Mouse (Mus musculus): Measurements from ENCODE around the gene Colgalt2.
"Not testable (repeated sequence)": the region's sequence is repeated elsewhere in the genome, so short reads cannot be mapped to it uniquely, and the experiment has no call there.

The Colgalt2 gene

DNA sequence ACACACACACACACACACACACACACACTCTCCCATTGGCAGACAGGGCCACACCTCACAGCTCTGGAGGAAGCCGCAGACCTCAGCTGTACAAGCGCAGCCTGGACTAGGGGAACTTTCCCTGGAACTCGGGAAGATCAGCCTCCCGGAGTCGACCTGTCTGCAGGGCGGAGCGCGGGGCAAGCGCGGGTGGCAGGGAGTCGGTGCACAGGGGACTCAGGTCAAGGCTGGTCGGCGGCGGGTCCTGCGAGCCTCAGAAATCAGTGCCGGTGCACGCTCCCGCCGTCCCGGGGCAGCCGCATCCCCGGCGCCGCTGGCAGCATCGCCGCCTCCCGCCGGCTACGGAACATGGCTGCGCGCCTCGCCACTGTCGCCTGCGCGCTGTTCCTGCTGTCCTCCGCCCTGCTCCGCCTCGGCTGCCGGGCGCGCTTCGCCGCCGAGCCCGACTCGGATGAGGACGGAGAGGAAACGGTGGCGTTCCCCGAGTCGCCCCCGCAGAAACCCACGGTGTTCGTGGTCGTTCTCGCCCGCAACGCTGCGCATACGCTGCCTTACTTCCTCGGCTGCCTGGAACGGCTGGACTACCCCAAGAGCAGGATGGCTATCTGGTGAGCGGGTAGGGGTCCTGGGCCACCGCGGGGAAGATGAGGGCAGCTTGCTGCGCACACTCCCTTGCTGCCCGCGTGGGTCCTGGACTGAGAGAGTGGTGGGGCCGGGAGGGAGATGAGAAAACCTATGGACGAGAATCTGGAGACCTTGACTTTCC lies at the start of gene Colgalt2:
TSS of gene Colgalt2 (plus strand) at position 41 of the 766 bp plus-strand sequence.
- DNase-seq = peak; percentile 24

GRCm38 (mm10) chr1:152356721-152357120 lies 42.9 kb upstream of the Colgalt2 start:
- no peak for DNase-seq

DNA sequence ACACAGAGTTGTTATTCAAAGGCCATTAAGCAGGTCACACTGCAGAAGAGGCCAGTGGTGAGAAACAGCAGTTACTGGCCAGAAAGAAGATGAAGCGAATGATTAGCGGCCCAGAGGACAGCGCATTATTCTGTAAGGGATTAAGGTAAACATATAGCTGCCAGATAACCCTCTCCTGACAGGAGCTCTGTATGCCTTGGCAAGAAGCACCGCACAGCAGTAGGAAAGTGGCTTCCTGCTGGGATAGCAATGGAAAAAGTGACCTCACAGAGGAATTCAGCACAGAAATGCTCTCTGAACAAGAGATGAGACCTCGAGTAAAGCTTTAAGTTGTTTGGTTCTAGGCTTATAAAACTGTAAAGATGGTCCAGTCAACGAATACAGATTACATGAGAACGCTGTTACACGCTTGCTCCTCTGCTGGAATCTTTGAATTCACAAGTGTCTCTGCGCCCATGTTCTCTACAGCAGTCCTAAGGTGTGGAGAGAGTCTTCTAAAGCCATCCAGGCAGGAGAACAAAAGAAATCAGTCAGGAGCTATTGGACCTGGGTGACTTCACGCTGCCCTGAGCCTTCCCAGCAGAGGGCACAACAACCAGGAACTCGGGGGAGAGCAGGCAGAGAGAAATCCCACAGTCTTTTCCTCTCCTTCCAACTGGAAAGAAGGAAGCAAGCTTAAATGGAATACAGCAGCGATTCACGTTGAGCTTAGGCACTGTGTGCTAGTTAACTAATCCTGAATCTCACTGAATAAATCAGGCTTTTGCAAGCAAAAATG lies 31.1 kb upstream of the Colgalt2 start:
- DNase-seq = no peak

- DNase-seq = peak; percentile 62
Measured at GRCm38 (mm10) chr1:152369139-152369538, 30.5 kb upstream of the Colgalt2 start.

DNA sequence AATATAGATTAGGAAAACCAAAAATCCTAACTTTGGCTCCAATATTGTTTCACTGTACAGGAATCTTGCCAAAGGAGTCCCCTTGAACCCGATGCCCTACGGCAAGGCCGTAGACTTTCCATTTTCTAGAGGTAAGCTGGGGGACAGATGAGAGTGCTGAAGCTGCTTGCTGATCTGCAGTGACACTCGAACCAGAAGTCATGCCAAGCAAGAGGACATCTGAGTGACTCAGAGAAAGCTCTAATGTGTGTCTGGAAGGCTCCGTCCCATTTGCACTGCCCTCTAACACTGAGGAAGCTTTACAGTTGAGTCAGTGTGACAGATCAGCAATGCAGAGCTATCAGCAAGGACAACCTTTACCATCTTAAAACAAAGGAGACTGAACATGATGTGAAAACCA lies 21.3 kb upstream of the Colgalt2 start:
- DNase-seq = no peak

GRCm38 (mm10) chr1:152384589-152384988 lies 15.0 kb upstream of the Colgalt2 start:
- DNase-seq = no peak

DNA sequence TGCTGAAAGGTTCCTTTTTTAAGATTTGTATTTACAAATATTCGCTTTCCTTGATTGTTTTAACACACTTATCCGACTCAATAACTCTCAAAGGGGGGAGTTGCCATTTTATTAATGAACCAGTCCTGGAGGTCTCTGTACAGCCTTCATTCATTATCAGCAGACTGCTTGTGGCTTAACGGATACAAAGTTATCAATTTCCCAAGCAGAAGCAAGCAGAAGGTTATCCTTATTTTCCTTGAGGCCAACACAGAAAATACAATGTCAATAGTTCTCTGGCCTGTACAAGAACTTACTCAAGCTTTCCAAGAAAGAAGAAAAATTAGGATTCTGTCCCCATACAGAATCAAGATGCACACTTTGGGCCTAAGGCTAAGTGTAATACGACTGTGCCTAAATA lies 13.9 kb upstream of the Colgalt2 start:
- not testable (repeated sequence) for DNase-seq

DNA sequence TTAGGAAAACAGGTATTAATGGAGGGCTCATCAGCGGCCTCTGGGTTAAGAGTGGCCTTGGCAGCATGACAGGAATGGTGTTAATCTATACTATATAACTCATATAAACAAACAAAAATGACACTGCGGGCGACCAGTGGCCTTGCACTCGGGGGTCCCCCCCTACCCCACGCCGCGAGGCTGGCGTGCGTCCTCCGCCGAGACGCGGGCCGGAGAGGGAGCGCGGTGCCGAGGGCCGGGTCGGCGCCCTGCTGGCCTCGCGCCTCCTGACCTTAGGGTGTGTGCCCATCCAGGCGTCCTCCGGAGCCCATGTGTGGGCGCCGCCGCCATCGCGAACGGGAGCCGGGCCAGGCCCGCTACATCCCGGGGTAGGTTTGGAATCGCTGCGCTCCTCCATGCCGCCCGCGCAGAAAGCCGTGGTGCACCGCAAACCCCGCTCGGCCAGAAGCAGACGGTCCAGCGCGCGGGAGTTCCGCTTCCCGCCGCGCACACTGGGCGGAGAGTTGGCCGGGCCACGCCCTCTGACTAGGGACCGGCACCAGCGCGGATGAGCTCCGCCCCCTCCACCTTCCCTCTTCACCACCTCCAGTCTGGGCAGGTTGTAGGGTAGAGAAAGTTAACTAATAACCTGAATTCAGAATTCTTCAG lies 13.3 kb upstream of the Colgalt2 start, which contains the start of gene Tsen15:
TSS of gene Tsen15 (minus strand) at position 501 of the 648 bp plus-strand sequence.
- DNase-seq = peak; percentile 85

DNA sequence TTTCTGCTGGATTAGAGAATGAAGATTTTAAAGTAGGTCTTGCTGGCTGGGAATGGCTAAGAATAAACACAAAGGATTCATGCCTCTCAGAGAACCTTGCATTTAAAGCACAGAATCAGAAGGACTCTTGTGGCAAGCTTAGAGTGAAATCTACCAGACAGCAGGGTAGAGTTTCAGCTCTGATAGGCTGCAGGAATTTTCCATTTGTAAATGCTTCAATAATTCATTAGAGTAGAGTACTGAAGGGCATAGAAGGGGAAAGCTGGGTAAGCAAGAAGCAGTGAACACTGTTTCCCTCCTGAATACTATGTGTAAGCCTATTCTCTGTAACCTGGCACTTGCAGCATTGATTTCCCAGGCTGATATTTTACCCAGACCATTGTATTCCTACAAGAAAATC lies 10.4 kb upstream of the Colgalt2 start:
- no peak for DNase-seq

DNA sequence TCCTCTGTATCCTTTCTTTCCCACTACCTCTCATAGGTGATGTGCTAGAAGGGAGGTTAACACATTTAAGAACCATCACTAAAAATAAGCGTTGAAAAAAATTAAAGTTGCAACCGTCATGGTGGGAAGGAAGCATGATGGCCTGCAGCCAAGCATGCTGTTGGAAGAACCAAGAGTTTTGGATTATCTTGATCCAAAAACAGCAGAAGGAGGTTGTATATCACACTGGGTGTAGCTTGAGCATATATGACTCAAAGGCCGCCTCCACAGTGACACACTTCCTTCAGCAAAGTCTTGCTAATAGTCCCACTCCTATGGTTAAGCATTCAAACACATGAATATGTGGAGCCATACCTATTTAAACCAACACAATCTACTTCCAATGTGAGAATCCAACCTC lies 5.5 kb upstream of the Colgalt2 start:
- no peak for DNase-seq

DNA sequence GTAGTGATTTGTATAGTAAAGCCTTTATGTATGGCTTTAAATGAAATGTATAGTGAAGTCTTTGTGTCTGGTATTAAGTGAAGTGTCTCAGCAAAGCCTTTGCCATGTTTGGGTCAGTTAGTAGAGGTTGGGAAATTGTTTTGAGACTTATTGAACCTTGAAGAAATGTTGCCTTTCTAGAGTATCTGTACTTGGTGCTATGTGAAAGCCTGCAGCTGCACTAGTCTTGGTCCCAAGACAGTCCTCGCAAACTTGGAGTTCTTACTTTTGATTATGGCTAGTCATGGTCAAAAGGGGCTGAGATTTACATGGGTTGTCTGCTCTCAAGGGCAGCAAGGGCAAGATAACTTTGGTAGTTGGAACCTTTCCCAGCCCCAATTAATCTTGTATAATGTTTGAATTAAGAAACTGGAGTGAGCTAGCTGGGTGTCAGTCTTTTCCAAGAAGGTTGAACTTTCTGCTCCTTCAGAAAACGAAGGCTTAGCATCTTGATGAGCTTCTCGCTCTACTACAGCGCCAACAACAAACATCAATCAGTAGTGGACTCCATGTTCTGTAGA lies 4.6 kb upstream of the Colgalt2 start:
- DNase-seq = no peak

DNA sequence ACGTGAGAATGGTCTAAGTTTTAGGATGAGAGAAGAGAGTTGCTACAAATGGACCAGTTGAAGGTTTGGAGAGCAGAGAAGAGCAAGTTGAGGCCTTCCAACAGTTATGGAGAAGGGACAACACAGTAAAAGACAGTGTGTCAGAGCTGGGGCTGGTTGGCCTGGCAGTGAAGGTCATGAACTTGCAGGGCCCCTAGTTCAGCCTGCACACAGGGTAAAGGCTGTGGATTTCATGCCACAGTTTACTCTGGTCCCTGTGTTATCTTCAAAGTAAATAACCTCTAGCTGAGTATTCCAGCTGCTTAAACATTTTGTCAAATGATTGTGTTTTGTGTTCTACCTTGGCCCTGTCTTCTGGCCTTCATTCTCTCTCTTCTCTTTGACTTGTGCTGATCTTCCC lies 922 bp upstream of the Colgalt2 start:
- DNase-seq = no peak

- DNase-seq = no peak
Measured at GRCm38 (mm10) chr1:152400556-152401540, 1.2 kb downstream of the Colgalt2 start.

DNA sequence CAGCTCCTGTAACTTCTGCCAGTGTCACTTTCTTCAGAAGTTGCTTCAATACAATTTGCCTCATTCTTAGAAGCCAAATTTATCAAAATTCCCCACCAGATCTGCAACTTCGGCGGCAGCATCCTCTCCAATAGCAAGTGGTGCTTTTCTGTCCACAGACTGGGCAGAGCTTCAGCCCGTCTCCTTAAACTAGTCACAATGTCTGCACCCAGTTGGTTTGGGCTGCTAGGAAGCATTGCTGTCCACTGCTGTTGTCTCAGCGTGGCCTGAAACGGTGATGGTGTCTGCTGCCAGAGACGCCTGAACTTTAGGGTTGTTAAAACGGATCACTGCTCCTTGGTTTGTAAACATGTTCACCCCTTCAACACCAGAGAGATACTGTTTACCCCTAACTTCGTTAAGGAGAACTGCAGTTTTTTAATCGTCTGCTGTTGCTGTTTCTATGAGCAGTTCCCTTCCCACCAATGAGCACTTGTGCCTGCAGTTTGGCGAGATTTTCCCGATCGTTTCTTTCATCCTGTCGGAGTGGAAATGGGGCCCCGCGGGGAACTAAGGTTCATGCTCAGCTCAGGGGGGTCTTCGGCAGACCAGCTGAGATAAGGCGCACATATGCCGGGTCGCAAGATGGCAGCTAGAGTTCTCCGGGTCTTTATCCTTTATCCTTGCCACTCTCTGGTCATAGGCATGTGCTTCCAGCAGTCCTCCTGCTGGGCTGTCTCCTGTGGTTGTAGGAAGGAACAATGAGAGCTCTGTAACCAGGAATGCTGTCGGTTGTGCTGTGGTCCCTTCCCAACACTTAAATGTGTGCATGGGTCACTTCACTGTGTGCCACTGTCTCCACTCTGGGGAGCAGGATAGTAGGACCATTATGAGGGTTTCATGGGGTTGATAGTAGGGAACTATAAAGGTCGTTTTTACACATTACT lies 7.7 kb downstream of the Colgalt2 start:
- no peak for DNase-seq

GRCm38 (mm10) chr1:152409356-152409755 lies 9.7 kb downstream of the Colgalt2 start:
- DNase-seq = no peak

DNA sequence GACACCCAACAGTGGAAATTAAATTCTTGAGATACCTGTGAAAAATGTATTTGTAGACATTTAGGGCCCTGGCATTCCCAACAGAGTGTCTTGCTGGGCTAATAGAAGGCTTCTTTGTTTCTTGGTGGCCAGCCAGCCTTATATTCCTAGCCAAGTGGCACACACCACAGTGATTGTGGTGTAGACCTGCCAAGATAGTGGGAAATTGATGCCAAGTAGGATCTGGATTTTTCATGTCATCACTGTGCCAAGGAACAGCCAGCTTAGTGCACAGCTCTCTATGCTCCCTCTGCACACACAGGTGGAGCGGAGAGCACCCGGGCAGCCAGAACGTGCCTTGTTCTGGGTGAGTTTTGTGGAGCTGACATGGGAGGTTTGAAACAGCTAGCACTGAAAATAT lies 11.0 kb downstream of the Colgalt2 start:
- peak; percentile 67 for DNase-seq

GRCm38 (mm10) chr1:152413116-152413515 lies 13.5 kb downstream of the Colgalt2 start:
- no peak for DNase-seq

DNA sequence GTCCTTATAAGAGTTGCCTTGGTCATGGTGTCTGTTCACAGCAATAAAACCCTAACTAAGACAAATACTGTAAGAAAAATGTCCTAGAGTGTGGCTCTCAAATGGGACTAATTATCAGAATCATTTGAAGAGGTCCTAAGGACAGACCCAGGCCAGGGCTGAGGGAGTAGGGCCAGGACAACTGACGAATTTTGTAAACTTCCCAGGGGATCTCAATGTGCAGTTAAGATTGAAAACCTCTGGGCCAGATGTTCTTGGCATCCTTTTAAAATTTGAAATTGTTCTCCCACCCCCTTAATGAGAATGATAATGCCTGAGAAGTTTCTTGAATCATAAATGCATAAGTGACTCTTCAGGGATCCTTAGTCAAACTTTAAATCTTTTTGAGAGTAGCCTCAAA lies 14.3 kb downstream of the Colgalt2 start:
- DNase-seq = no peak

- DNase-seq = no peak
Measured at GRCm38 (mm10) chr1:152414451-152414850, 14.8 kb downstream of the Colgalt2 start.

DNA sequence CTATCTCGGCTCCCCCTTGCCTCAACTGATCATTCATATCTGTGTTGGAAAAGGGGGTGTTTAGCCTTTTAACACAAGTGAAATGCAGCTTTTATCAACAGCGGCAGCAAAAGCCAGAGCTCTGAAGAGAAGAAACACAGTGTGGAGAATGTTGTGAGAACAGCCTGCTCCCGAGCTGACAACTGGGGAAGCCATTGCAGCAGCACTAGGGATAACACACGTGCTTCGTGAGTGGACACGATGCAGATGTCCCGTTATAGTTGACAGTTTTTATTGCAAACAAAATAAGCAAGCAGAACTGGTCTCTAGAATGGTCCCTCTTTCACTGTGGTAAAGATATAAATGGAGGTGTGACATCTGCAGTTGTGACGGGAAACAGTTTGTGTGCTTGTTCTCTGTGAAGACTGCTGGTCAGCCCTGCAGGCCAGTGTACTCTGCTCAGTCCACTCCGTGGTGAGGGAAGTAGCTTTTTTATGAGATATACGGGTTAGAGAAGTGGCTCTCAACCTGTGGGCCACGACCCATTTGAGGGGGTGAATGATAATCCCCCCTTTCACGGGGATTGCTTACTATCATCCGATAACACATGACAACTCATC lies 16.8 kb downstream of the Colgalt2 start:
- no peak for DNase-seq

All from cerebellum, adult 11 months (tissue).